Mouse (Mus musculus): Measurements from ENCODE around the gene Cct8l1. TPM values are rescaled to one million over a fixed set of nuclear protein-coding genes. Genes with fewer than 3 reads are reported as not detected.

Cct8l1 gene
- not detected in 2 replicates for polyA plus RNA-seq (2015; fragmentation: Nextera tagmentation; extraction: Ambion mirVana)

DNA sequence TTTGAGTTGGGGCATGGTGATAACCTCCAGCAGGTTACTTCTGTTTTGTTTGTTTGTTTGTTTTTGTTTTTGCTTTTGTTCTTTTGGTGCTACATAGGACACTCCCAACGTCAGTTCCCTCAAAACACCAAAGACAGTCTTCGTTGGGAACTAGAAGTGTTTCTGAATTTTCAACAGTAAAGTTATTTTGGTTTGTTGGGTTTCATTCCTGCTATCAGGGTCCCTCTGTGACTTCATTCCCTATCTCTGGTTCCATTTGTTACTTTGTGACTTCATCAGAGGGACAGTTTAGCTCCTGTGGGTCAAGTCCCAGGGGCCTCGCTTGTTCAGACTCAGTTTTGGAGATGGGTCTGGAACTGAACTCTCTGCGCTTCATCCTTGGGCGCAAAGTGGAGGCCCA is at the start of gene Cct8l1:
Gene Cct8l1 (plus strand): TSS at position 301 of the 400 bp plus-strand sequence.
- Histone ChIP-seq H3K27me3 (ENCODE audit: insufficient read depth, low read length) (no peaks in the 10 kb centered on the region), H3K4me1 (ENCODE audit: insufficient read depth) (no peaks in the 10 kb centered on the region), H3K9ac (replicated peaks) (no peak within 1 kb of the TSS), H3K4me3 (ENCODE audit: low read depth, low read length) (no peak within 1 kb of the TSS), H3K9me3 (ENCODE audit: low read length) (no peaks in the 10 kb centered on the region), H3K36me3 (replicated peaks; ENCODE audit: insufficient read depth, low read length) (no peaks in the 10 kb centered on the region), H3K4me2 (ENCODE audit: low read depth, low read length) (no peak within 1 kb of the TSS), H3K27ac (ENCODE audit: low read depth) (no peak within 1 kb of the TSS)
- TF ChIP-seq EP300 (IDR thresholded peaks at IDR 0.05; ENCODE audit: low read depth) (no peak), CTCF (IDR thresholded peaks at IDR 0.05; ENCODE audit: low read depth) (no peak)
- WGBS (ENCODE audit: insufficient replicate concordance): 81% methylated on average over 5 of the region's 5 CpGs
- no peak for ATAC-seq
- no peak for DNase-seq

DNA sequence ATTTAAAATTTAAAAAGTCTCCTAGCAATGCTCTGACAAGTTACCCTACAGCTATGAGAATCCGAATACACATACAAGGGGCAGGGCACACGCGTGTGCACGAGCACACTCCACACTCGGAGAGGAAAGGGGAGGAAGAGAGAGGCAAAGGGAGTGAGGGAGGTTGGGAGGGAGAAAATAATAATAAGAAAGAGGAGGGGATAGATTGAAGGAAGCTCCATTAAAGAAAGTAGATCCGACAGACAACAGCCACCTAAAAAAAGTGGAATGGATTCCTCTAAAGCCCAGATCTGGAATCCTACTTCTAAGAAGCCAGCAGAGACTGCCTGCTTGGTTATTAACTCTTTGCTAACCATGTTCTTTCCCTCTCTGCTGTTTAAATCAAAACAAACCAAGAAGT is 43.8 kb upstream of the Cct8l1 start:
- no peaks in the 10 kb centered on the region for H3K4me1 ChIP-seq (ENCODE audit: insufficient read depth)
- ATAC-seq (no peak), DNase-seq (no peak)
- 27% methylated on average over 6 of the region's 6 CpGs for WGBS (ENCODE audit: insufficient replicate concordance)
- H3K9ac ChIP-seq (replicated peaks): no peak overlapping the region
- 0 out of 2 replicates have a peak overlapping the region, but pooled peaks have one; percentile 15 for H3K4me2 ChIP-seq (ENCODE audit: low read depth, low read length)
- no peak for TF ChIP-seq EP300 (IDR thresholded peaks at IDR 0.05; ENCODE audit: low read depth)
- no peak for TF ChIP-seq CTCF (IDR thresholded peaks at IDR 0.05; ENCODE audit: low read depth)
- H3K27ac ChIP-seq (ENCODE audit: low read depth): no peak overlapping the region
- no peaks in the 10 kb centered on the region for H3K36me3 ChIP-seq (replicated peaks; ENCODE audit: insufficient read depth, low read length)
- no peaks in the 10 kb centered on the region for H3K9me3 ChIP-seq (ENCODE audit: low read length)
- no peaks in the 10 kb centered on the region for H3K27me3 ChIP-seq (ENCODE audit: insufficient read depth, low read length)
- peak overlapping the region; percentile 8; the same call in 1 of the 2 replicates for H3K4me3 ChIP-seq (ENCODE audit: low read depth, low read length)

DNA sequence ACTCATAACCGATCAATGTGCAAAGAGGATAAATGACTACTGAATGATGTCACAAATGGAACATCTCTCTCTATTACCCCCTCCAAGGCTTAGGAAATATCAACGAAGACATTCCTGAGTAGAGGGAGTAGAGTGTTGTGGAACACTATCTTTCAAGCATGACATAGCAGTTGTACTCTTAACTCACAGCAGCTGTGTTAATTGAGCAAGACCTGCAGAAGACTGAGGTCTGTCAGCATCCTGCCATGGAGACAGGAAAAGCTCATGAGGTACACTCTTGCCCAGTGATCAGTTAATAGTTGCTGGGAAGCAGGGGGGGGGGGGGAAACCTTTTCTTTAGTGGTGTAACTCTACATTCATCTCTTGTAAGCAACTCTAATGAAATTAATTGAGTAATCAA is 40.1 kb upstream of the Cct8l1 start:
- no peak for TF ChIP-seq EP300 (IDR thresholded peaks at IDR 0.05; ENCODE audit: low read depth)
- no peak for TF ChIP-seq CTCF (IDR thresholded peaks at IDR 0.05; ENCODE audit: low read depth)
- H3K27me3 ChIP-seq (ENCODE audit: insufficient read depth, low read length): no peaks in the 10 kb centered on the region
- no peaks in the 10 kb centered on the region for H3K9me3 ChIP-seq (ENCODE audit: low read length)
- DNase-seq (no peak), ATAC-seq (no peak)
- no peak overlapping the region for H3K4me2 ChIP-seq (ENCODE audit: low read depth, low read length)
- H3K9ac ChIP-seq (replicated peaks): no peak overlapping the region
- no peak overlapping the region for H3K4me3 ChIP-seq (ENCODE audit: low read depth, low read length)
- H3K4me1 ChIP-seq (ENCODE audit: insufficient read depth): no peaks in the 10 kb centered on the region
- WGBS (ENCODE audit: insufficient replicate concordance): 61% methylated on average over 2 of the region's 2 CpGs
- H3K36me3 ChIP-seq (replicated peaks; ENCODE audit: insufficient read depth, low read length): no peaks in the 10 kb centered on the region
- H3K27ac ChIP-seq (ENCODE audit: low read depth): no peak overlapping the region

DNA sequence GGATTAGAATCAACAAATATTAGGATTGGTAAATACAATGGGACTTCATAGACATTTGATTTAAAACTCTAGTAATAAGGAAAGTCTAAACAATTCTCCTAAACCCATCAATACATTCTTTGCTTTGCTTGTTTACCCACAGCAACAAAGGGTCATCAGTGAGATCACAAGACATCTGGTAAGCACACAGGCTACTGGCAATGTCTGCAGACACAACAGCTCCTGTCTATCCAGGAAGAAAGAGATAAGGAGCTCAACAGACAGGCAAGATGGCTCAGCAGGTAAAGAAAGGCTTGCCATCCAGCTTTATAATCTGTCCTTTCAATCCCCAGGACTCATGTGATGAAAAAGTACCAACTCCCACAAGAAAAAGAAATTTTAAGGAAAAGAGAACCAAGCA is 37.0 kb upstream of the Cct8l1 start:
- ATAC-seq (no peak), DNase-seq (no peak)
- H3K9ac ChIP-seq (replicated peaks): no peak overlapping the region
- no peak for TF ChIP-seq CTCF (IDR thresholded peaks at IDR 0.05; ENCODE audit: low read depth)
- no peaks in the 10 kb centered on the region; the same call in 1 of the 2 replicates for H3K4me1 ChIP-seq (ENCODE audit: insufficient read depth)
- H3K27ac ChIP-seq (ENCODE audit: low read depth): no peak overlapping the region
- no peaks in the 10 kb centered on the region for H3K9me3 ChIP-seq (ENCODE audit: low read length)
- no peaks in the 10 kb centered on the region for H3K36me3 ChIP-seq (replicated peaks; ENCODE audit: insufficient read depth, low read length)
- H3K4me3 ChIP-seq (ENCODE audit: low read depth, low read length): no peak overlapping the region
- no peak overlapping the region for H3K4me2 ChIP-seq (ENCODE audit: low read depth, low read length)
- no peaks in the 10 kb centered on the region for H3K27me3 ChIP-seq (ENCODE audit: insufficient read depth, low read length)

DNA sequence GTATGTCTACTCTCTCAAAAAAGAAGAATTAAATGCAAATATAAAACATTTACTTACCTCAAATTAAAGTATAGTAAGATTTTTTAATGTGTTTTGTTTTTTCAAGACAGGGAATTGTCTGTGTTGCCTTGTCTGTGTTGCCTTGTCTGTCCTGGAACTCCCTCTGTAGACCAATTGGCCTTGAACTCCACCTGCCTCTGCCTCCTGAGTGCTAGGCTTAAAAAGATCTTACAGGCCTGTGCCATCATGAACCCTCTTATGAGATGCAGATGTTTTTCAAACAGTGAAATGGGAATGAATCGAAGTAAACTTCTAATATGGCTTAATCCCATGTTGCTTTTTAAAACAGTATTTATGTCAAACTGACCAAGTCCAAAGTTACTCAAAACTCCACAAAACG is 19.2 kb upstream of the Cct8l1 start:
- Histone ChIP-seq H3K9ac (replicated peaks) (peak overlapping the region; percentile 98), H3K9me3 (ENCODE audit: low read length) (no peaks in the 10 kb centered on the region), H3K27me3 (ENCODE audit: insufficient read depth, low read length) (no peaks in the 10 kb centered on the region), H3K4me2 (ENCODE audit: low read depth, low read length) (peak overlapping the region; percentile 90), H3K4me1 (ENCODE audit: insufficient read depth) (peaks cover 14% of the 10 kb centered on the region), H3K36me3 (replicated peaks; ENCODE audit: insufficient read depth, low read length) (no peaks in the 10 kb centered on the region), H3K27ac (ENCODE audit: low read depth) (no peak overlapping the region), H3K4me3 (ENCODE audit: low read depth, low read length) (peak overlapping the region; percentile 91)
- no peak for DNase-seq
- 37% methylated on average over 2 of the region's 2 CpGs for WGBS (ENCODE audit: insufficient replicate concordance)
- no peak for TF ChIP-seq EP300 (IDR thresholded peaks at IDR 0.05; ENCODE audit: low read depth)
- TF ChIP-seq CTCF (IDR thresholded peaks at IDR 0.05; ENCODE audit: low read depth): no peak
- no peak for ATAC-seq

DNA sequence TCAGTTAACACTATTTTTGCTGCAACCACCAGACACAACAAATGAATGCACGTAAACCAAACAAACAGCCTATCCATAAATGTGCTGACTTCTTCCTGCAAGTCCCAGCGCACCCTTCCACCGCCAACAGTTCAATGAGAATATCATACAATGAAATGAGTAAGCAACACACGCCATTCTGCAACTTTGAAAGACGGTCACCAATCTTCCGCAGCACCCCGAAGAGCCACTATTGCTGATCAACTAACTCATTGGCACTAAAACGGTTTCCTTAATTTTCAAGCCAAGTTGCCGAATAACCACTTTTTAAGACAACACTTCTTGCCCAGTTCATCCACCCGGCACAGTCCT is 18.5 kb upstream of the Cct8l1 start:
- H3K27me3 ChIP-seq (ENCODE audit: insufficient read depth, low read length): no peaks in the 10 kb centered on the region
- peaks cover 14% of the 10 kb centered on the region for H3K4me1 ChIP-seq (ENCODE audit: insufficient read depth)
- H3K27ac ChIP-seq (ENCODE audit: low read depth): peak overlapping the region; percentile 100
- H3K9me3 ChIP-seq (ENCODE audit: low read length): no peaks in the 10 kb centered on the region
- under 1% methylated on average over 10 of the region's 10 CpGs for WGBS (ENCODE audit: insufficient replicate concordance)
- ATAC-seq: no peak
- H3K9ac ChIP-seq (replicated peaks): peak overlapping the region; percentile 98
- peak overlapping the region; percentile 90 for H3K4me2 ChIP-seq (ENCODE audit: low read depth, low read length)
- peak overlapping the region; percentile 91 for H3K4me3 ChIP-seq (ENCODE audit: low read depth, low read length)
- H3K36me3 ChIP-seq (replicated peaks; ENCODE audit: insufficient read depth, low read length): no peaks in the 10 kb centered on the region
- TF ChIP-seq EP300 (IDR thresholded peaks at IDR 0.05; ENCODE audit: low read depth): no peak
- TF ChIP-seq CTCF (IDR thresholded peaks at IDR 0.05; ENCODE audit: low read depth): no peak
- DNase-seq: peak; percentile 29
